Mouse (Mus musculus): ENCODE results near the gene Ptgdr. TPM values are rescaled to one million over a fixed set of nuclear protein-coding genes. Genes with fewer than 3 reads are reported as not detected.
"Not testable (repeated sequence)": the region's sequence is repeated elsewhere in the genome, so short reads cannot be mapped to it uniquely, and the experiment has no call there.

Ptgdr gene
- polyA plus RNA-seq, 1 experiment from 2014 or later, result not detected

- WGBS, result 18% methylated on average over 12 of the region's 12 CpGs
Observed at GRCm38 (mm10) chr14:44858372-44858771, 803 bp downstream of the Ptgdr start.

GRCm38 (mm10) chr14:44850637-44851036, 8.5 kb downstream of the Ptgdr start:
- H3K4me1 ChIP-seq (ENCODE audit: control insufficient read depth, insufficient read depth, low read length); H3K9me3 ChIP-seq (replicated peaks; ENCODE audit: control insufficient read depth, low read length); H3K36me3 ChIP-seq (ENCODE audit: control insufficient read depth, insufficient read depth); H3K4me2 ChIP-seq (ENCODE audit: low read depth, low read length); H3K27ac ChIP-seq (ENCODE audit: low read length); ATAC-seq (replicated peaks; ENCODE audit: extremely low read depth, insufficient read depth, low FRiP score); H3K9ac ChIP-seq (ENCODE audit: low read length); H3K27me3 ChIP-seq (ENCODE audit: control insufficient read depth, insufficient read depth, low read length); H3K4me3 ChIP-seq (ENCODE audit: low read length): not testable (repeated sequence)
- 5% methylated on average over 3 of the region's 3 CpGs for whole genome bisulfite sequencing

More at GRCm38 (mm10) chr14:44858372-44858771, 803 bp downstream of the Ptgdr start:
- Histone ChIP-seq H3K4me3 (ENCODE audit: low read length) (no peak overlapping the region; the same call in 1 of the 2 replicates), H3K4me1 (ENCODE audit: control insufficient read depth, insufficient read depth, low read length) (no peaks in the 10 kb centered on the region), H3K9me3 (replicated peaks; ENCODE audit: control insufficient read depth, low read length) (no peaks in the 10 kb centered on the region), H3K27me3 (ENCODE audit: control insufficient read depth, insufficient read depth, low read length) (peaks cover 22% of the 10 kb centered on the region), H3K36me3 (ENCODE audit: control insufficient read depth, insufficient read depth) (no peaks in the 10 kb centered on the region), H3K27ac (ENCODE audit: low read length) (no peak overlapping the region), H3K9ac (ENCODE audit: low read length) (no peak overlapping the region), H3K4me2 (ENCODE audit: low read depth, low read length) (peak overlapping the region; percentile 46)
- ATAC-seq (replicated peaks; ENCODE audit: extremely low read depth, insufficient read depth, low FRiP score), result no peak

- Histone ChIP-seq H3K4me3 (ENCODE audit: low read length) (no peak overlapping the region), H3K27ac (ENCODE audit: low read length) (no peak overlapping the region), H3K9ac (ENCODE audit: low read length) (no peak overlapping the region), H3K27me3 (ENCODE audit: control insufficient read depth, insufficient read depth, low read length) (no peaks in the 10 kb centered on the region), H3K36me3 (ENCODE audit: control insufficient read depth, insufficient read depth) (no peaks in the 10 kb centered on the region), H3K4me1 (ENCODE audit: control insufficient read depth, insufficient read depth, low read length) (no peaks in the 10 kb centered on the region), H3K9me3 (replicated peaks; ENCODE audit: control insufficient read depth, low read length) (no peaks in the 10 kb centered on the region), H3K4me2 (ENCODE audit: low read depth, low read length) (no peak overlapping the region)
- no peak for ATAC-seq (replicated peaks; ENCODE audit: extremely low read depth, insufficient read depth, low FRiP score)
- WGBS, result 70% methylated on average over 2 of the region's 2 CpGs
Observed at GRCm38 (mm10) chr14:44847740-44848139, 11.4 kb downstream of the Ptgdr start.

- H3K27ac ChIP-seq (ENCODE audit: low read length), result no peak overlapping the region
- WGBS, result 75% methylated on average over 6 of the region's 6 CpGs
- ATAC-seq (replicated peaks; ENCODE audit: extremely low read depth, insufficient read depth, low FRiP score), result no peak
Observed at GRCm38 (mm10) chr14:44846558-44847263, 12.5 kb downstream of the Ptgdr start.

GRCm38 (mm10) chr14:44843768-44844755, 15.1 kb downstream of the Ptgdr start:
- 28% methylated on average over 15 of the region's 15 CpGs for WGBS
- peak overlapping the region; percentile 35 for H3K4me3 ChIP-seq (ENCODE audit: low read length)
- no peaks in the 10 kb centered on the region for H3K9me3 ChIP-seq (replicated peaks; ENCODE audit: control insufficient read depth, low read length)
- no peaks in the 10 kb centered on the region for H3K36me3 ChIP-seq (ENCODE audit: control insufficient read depth, insufficient read depth)
- H3K27ac ChIP-seq (ENCODE audit: low read length), result no peak overlapping the region
- ATAC-seq (replicated peaks; ENCODE audit: extremely low read depth, insufficient read depth, low FRiP score), result no peak; the same call in 1 of the 2 replicates
- 0 out of 2 replicates have a peak overlapping the region, but pooled peaks have one; percentile 60 for H3K9ac ChIP-seq (ENCODE audit: low read length)
- no peaks in the 10 kb centered on the region for H3K4me1 ChIP-seq (ENCODE audit: control insufficient read depth, insufficient read depth, low read length)
- H3K4me2 ChIP-seq (ENCODE audit: low read depth, low read length), result peak overlapping the region; percentile 62
- no peaks in the 10 kb centered on the region for H3K27me3 ChIP-seq (ENCODE audit: control insufficient read depth, insufficient read depth, low read length)

More at GRCm38 (mm10) chr14:44846558-44847263, 12.5 kb downstream of the Ptgdr start:
- Histone ChIP-seq H3K9me3 (replicated peaks; ENCODE audit: control insufficient read depth, low read length) (no peaks in the 10 kb centered on the region), H3K36me3 (ENCODE audit: control insufficient read depth, insufficient read depth) (no peaks in the 10 kb centered on the region), H3K4me3 (ENCODE audit: low read length) (no peak overlapping the region), H3K27me3 (ENCODE audit: control insufficient read depth, insufficient read depth, low read length) (no peaks in the 10 kb centered on the region), H3K4me1 (ENCODE audit: control insufficient read depth, insufficient read depth, low read length) (no peaks in the 10 kb centered on the region), H3K9ac (ENCODE audit: low read length) (no peak overlapping the region), H3K4me2 (ENCODE audit: low read depth, low read length) (no peak overlapping the region)

GRCm38 (mm10) chr14:44838685-44839084, 20.5 kb downstream of the Ptgdr start:
- Histone ChIP-seq H3K27me3 (ENCODE audit: control insufficient read depth, insufficient read depth, low read length) (no peaks in the 10 kb centered on the region), H3K4me1 (ENCODE audit: control insufficient read depth, insufficient read depth, low read length) (no peaks in the 10 kb centered on the region)

GRCm38 (mm10) chr14:44835132-44835531, 24.0 kb downstream of the Ptgdr start:
- Histone ChIP-seq H3K36me3 (ENCODE audit: control insufficient read depth, insufficient read depth) (no peaks in the 10 kb centered on the region), H3K27me3 (ENCODE audit: control insufficient read depth, insufficient read depth, low read length) (no peaks in the 10 kb centered on the region), H3K4me2 (ENCODE audit: low read depth, low read length) (no peak overlapping the region), H3K4me3 (ENCODE audit: low read length) (no peak overlapping the region), H3K9ac (ENCODE audit: low read length) (no peak overlapping the region), H3K27ac (ENCODE audit: low read length) (no peak overlapping the region), H3K4me1 (ENCODE audit: control insufficient read depth, insufficient read depth, low read length) (no peaks in the 10 kb centered on the region), H3K9me3 (replicated peaks; ENCODE audit: control insufficient read depth, low read length) (no peaks in the 10 kb centered on the region)
- WGBS, result 75% methylated on average over 2 of the region's 2 CpGs
- no peak for ATAC-seq (replicated peaks; ENCODE audit: extremely low read depth, insufficient read depth, low FRiP score)

More at GRCm38 (mm10) chr14:44838685-44839084, 20.5 kb downstream of the Ptgdr start:
- Histone ChIP-seq H3K4me3 (ENCODE audit: low read length) (no peak overlapping the region), H3K9ac (ENCODE audit: low read length) (no peak overlapping the region), H3K9me3 (replicated peaks; ENCODE audit: control insufficient read depth, low read length) (no peaks in the 10 kb centered on the region), H3K4me2 (ENCODE audit: low read depth, low read length) (no peak overlapping the region), H3K36me3 (ENCODE audit: control insufficient read depth, insufficient read depth) (no peaks in the 10 kb centered on the region), H3K27ac (ENCODE audit: low read length) (no peak overlapping the region)
- ATAC-seq (replicated peaks; ENCODE audit: extremely low read depth, insufficient read depth, low FRiP score), result no peak
- 58% methylated on average over 1 of the region's 1 CpGs for WGBS

GRCm38 (mm10) chr14:44834134-44834533, 25.0 kb downstream of the Ptgdr start:
- not testable (repeated sequence) for H3K27ac ChIP-seq (ENCODE audit: low read length); H3K4me1 ChIP-seq (ENCODE audit: control insufficient read depth, insufficient read depth, low read length); H3K9ac ChIP-seq (ENCODE audit: low read length); H3K27me3 ChIP-seq (ENCODE audit: control insufficient read depth, insufficient read depth, low read length); ATAC-seq (replicated peaks; ENCODE audit: extremely low read depth, insufficient read depth, low FRiP score); H3K4me2 ChIP-seq (ENCODE audit: low read depth, low read length); H3K9me3 ChIP-seq (replicated peaks; ENCODE audit: control insufficient read depth, low read length); H3K36me3 ChIP-seq (ENCODE audit: control insufficient read depth, insufficient read depth); H3K4me3 ChIP-seq (ENCODE audit: low read length)
- WGBS, result 48% methylated on average over 3 of the region's 3 CpGs

GRCm38 (mm10) chr14:44833096-44833495, 26.1 kb downstream of the Ptgdr start:
- not testable (repeated sequence) for H3K27me3 ChIP-seq (ENCODE audit: control insufficient read depth, insufficient read depth, low read length); H3K9ac ChIP-seq (ENCODE audit: low read length); H3K27ac ChIP-seq (ENCODE audit: low read length); H3K4me2 ChIP-seq (ENCODE audit: low read depth, low read length); H3K36me3 ChIP-seq (ENCODE audit: control insufficient read depth, insufficient read depth); ATAC-seq (replicated peaks; ENCODE audit: extremely low read depth, insufficient read depth, low FRiP score); H3K9me3 ChIP-seq (replicated peaks; ENCODE audit: control insufficient read depth, low read length); H3K4me3 ChIP-seq (ENCODE audit: low read length); H3K4me1 ChIP-seq (ENCODE audit: control insufficient read depth, insufficient read depth, low read length)
- 79% methylated on average over 4 of the region's 4 CpGs for WGBS
